Mouse (Mus musculus): ENCODE data around the gene Stmnd1. TPM values are rescaled to one million over a fixed set of nuclear protein-coding genes. Genes with fewer than 3 reads are reported as not detected.

The Stmnd1 gene
- polyA plus RNA-seq (2014; fragmentation: Illumina TruSeq; extraction: RNeasy Lipid Tissue Mini Kit (QIAGEN cat#74804); ENCODE audit: low read depth, low replicate concordance), result not detected

DNA sequence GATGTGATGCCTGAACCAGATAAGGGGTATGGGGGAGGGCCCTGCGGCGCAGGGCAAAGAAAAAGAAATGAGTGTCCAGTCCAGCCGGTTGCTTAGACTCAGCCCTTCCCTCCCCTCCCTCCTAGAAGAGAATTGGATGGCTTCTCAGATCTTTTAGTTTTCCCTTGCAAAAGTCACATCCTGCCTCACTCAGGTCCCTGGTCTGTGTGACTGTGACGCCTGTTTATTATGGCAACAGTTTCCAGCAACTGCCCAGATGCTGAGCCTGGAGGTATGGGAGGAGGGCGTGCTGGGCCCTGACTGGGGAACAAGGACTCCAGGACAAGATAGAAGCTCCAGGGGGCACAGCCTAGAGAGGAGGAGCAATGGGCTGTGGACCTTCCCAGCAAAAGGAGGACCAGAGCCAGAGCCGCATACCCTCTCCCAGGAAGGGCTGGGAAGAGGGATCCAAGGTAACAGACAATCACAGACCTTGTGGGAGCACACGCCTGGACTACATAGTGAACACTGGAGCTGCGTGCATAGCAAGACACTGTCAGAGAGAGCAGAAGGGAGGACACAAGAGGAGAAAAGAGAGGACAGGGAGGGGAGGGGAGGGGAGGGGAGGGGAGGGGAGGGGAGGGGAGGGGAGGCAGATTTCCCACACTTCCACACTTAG lies at the start of gene Stmnd1:
Gene Stmnd1 (plus strand): TSS at position 269 of the 658 bp plus-strand sequence.

Other genes with a start within 250 kb of the Stmnd1 start
- gene Rbm24, start 144.7 kb downstream of the Stmnd1 start, polyA plus RNA-seq (2014; fragmentation: Illumina TruSeq; extraction: RNeasy Lipid Tissue Mini Kit (QIAGEN cat#74804); ENCODE audit: low read depth, low replicate concordance), result 8.7 TPM
- gene Cap2, start 228.1 kb downstream of the Stmnd1 start, polyA plus RNA-seq (2014; fragmentation: Illumina TruSeq; extraction: RNeasy Lipid Tissue Mini Kit (QIAGEN cat#74804); ENCODE audit: low read depth, low replicate concordance), result 8.4 TPM

All from adrenal gland, adult 10 weeks (tissue).